Mouse (Mus musculus): ENCODE measurements at regions not wholly inside any gene's neighbourhood (a gene's known extent, or its start where the extent isn't known, plus 50 kb on each side); places are given as distances from the start of the nearest gene placed in this dataset.

- peaks cover 2% of the 10 kb centered on the region for H3K4me1 ChIP-seq (ENCODE audit: control insufficient read depth, insufficient read depth, low read length)
- no peak overlapping the region for H3K27ac ChIP-seq (ENCODE audit: insufficient read depth, low read depth, low read length)
- H3K4me3 ChIP-seq (ENCODE audit: insufficient read depth, low read depth, low read length) = no peak overlapping the region
- WGBS = 78% methylated on average over 2 of the region's 2 CpGs
- no peak for TF ChIP-seq CTCF (IDR thresholded peaks at IDR 0.05; ENCODE audit: insufficient read depth, low read depth, low read length)
- no peak for TF ChIP-seq POLR2A (IDR thresholded peaks at IDR 0.05; ENCODE audit: insufficient read depth, low read depth, low read length)
These were observed 398.2 kb upstream of the Mmadhc start for GRCm38 (mm10) chr2:50694849-50695248.

DNA sequence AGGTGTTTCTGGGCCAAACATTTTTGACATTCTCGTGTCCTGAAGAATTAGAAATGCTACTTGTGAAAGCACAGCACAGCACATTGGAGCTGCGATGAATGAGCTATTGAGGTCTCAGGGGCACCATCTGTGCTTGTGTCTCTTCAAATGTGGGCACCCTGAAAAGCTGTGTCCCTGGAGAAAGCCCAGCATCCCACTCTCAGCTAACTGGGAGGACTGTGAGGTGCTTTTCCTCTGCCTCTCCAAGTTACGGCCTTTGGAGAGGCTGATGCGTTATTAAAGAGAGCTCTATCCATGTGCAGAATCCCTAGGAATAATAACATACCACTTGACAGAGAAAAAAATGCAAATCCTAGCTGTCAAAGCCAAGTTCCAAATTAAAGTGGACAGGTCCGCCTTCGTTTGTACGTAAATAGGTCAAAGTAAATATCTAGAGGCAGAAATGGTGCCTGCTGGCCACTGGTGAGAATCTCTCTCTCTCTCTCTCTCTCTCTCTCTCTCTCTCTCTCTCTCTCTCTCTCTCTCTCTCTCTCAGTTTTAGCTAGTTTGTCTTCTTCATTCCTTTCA lies 397.3 kb upstream of the Mmadhc start:
- H3K4me1 ChIP-seq (ENCODE audit: control insufficient read depth, insufficient read depth, low read length) = peaks cover 2% of the 10 kb centered on the region
- 52% methylated on average over 7 of the region's 7 CpGs for WGBS
- no peak overlapping the region for H3K27ac ChIP-seq (ENCODE audit: insufficient read depth, low read depth, low read length)
- no peak overlapping the region for H3K4me3 ChIP-seq (ENCODE audit: insufficient read depth, low read depth, low read length)
- no peak for TF ChIP-seq POLR2A (IDR thresholded peaks at IDR 0.05; ENCODE audit: insufficient read depth, low read depth, low read length)
- no peak for TF ChIP-seq CTCF (IDR thresholded peaks at IDR 0.05; ENCODE audit: insufficient read depth, low read depth, low read length)

GRCm38 (mm10) chr2:50690120-50691103 lies 393.8 kb upstream of the Mmadhc start:
- 84% methylated on average over 11 of the region's 11 CpGs for WGBS
- TF ChIP-seq POLR2A (IDR thresholded peaks at IDR 0.05; ENCODE audit: insufficient read depth, low read depth, low read length) (no peak), CTCF (IDR thresholded peaks at IDR 0.05; ENCODE audit: insufficient read depth, low read depth, low read length) (no peak)

DNA sequence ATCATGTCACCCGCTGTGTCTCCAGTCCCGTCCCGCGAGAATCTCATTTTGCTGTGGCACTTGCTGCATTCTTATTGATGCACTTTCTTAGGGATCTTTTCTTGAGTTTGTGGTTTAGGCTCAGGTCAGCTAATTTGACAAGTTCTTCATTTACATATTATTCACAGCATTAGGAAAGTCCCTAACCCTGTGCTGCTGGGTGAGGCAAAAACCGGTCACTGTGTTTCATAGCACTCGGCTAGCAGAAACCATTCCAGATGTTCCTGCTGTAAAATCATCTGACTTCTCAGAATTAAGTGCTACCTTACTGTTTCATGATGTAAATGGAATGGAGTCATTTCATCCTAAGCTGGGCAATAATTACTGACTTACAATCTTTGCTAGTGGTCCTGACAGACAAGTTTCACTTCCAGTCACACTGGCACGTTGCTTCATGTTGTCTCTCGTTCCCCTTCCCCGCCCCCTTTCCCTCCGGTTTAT lies 391.1 kb upstream of the Mmadhc start:
- 93% methylated on average over 10 of the region's 10 CpGs for WGBS
- Histone ChIP-seq H3K4me1 (ENCODE audit: control insufficient read depth, insufficient read depth, low read length) (no peaks in the 10 kb centered on the region), H3K27ac (ENCODE audit: insufficient read depth, low read depth, low read length) (no peak overlapping the region), H3K4me3 (ENCODE audit: insufficient read depth, low read depth, low read length) (no peak overlapping the region)
- TF ChIP-seq POLR2A (IDR thresholded peaks at IDR 0.05; ENCODE audit: insufficient read depth, low read depth, low read length) (no peak), CTCF (IDR thresholded peaks at IDR 0.05; ENCODE audit: insufficient read depth, low read depth, low read length) (no peak)

More at GRCm38 (mm10) chr2:50690120-50691103, 393.8 kb upstream of the Mmadhc start:
- Histone ChIP-seq H3K27ac (ENCODE audit: insufficient read depth, low read depth, low read length) (no peak overlapping the region), H3K4me1 (ENCODE audit: control insufficient read depth, insufficient read depth, low read length) (peaks cover 2% of the 10 kb centered on the region), H3K4me3 (ENCODE audit: insufficient read depth, low read depth, low read length) (no peak overlapping the region)

- Histone ChIP-seq H3K4me3 (ENCODE audit: insufficient read depth, low read depth, low read length) (no peak overlapping the region), H3K27ac (ENCODE audit: insufficient read depth, low read depth, low read length) (no peak overlapping the region), H3K4me1 (ENCODE audit: control insufficient read depth, insufficient read depth, low read length) (no peaks in the 10 kb centered on the region)
- TF ChIP-seq CTCF (IDR thresholded peaks at IDR 0.05; ENCODE audit: insufficient read depth, low read depth, low read length) (no peak), POLR2A (IDR thresholded peaks at IDR 0.05; ENCODE audit: insufficient read depth, low read depth, low read length) (no peak)
- WGBS = 88% methylated on average over 5 of the region's 5 CpGs
These were observed 390.6 kb upstream of the Mmadhc start for GRCm38 (mm10) chr2:50687222-50687621.

DNA sequence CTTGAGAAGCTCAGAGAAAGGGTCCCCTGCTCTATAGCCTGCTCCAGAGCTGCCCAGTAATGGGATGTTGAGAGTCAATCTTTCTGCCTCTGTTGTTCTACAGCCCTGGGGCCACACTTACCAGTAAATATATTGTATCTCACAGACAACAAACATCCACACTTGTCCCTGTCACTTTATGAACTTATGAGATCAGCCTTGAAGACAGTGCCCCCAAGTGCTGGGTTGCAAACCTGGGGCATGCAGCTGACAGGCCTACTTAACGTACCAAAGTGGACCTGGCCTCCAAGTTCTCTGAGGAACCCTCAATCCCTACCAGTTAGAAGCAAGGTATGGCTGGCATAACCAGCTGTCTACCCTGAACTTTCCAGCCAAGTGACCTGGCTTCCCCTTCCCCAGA lies 380.9 kb upstream of the Mmadhc start:
- no peak overlapping the region for H3K27ac ChIP-seq (ENCODE audit: insufficient read depth, low read depth, low read length)
- H3K4me3 ChIP-seq (ENCODE audit: insufficient read depth, low read depth, low read length) = no peak overlapping the region
- no peak for TF ChIP-seq CTCF (IDR thresholded peaks at IDR 0.05; ENCODE audit: insufficient read depth, low read depth, low read length)
- no peak for TF ChIP-seq POLR2A (IDR thresholded peaks at IDR 0.05; ENCODE audit: insufficient read depth, low read depth, low read length)
- 90% methylated on average over 1 of the region's 1 CpGs for WGBS
- no peaks in the 10 kb centered on the region for H3K4me1 ChIP-seq (ENCODE audit: control insufficient read depth, insufficient read depth, low read length)

DNA sequence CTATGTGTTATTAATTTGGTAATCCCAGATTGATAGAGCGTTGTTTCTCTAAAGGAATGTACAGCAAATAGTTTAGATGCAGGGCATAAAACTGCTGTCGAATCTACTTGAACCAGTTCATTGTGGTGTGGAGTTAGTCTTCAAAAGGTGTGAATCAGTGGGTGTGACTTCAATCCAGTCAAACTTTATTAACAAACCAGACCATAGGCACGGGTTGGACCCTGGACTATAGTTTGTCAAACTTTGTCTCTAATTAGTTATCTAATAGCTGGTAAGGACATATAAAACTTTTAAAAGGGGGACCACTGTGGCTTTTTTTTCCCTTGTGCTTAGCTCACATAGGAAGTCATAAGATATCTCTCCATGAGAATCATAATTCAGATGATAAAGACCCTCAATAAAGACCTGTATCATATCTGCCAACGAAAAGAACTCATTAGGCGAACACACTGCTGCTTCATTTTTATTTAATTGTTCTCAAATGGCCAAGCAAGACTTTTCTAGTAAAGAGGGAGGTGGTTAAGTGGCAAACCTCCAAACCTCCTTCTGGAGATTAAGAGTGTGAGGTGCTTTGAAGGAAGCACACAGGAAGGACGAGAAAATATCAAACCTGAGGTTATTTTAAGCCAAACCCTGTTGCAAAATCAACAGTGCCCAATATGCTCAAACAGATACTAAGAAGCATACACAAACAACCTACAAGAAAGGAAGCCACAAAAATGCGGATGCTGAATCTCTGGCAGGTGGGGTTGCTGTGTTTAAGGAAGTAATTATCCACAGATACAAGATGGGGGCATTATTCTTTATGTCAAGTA lies 379.3 kb upstream of the Mmadhc start:
- 88% methylated on average over 7 of the region's 7 CpGs for WGBS
- Histone ChIP-seq H3K4me1 (ENCODE audit: control insufficient read depth, insufficient read depth, low read length) (no peaks in the 10 kb centered on the region), H3K27ac (ENCODE audit: insufficient read depth, low read depth, low read length) (no peak overlapping the region), H3K4me3 (ENCODE audit: insufficient read depth, low read depth, low read length) (no peak overlapping the region)
- TF ChIP-seq CTCF (IDR thresholded peaks at IDR 0.05; ENCODE audit: insufficient read depth, low read depth, low read length) (no peak), POLR2A (IDR thresholded peaks at IDR 0.05; ENCODE audit: insufficient read depth, low read depth, low read length) (no peak)

DNA sequence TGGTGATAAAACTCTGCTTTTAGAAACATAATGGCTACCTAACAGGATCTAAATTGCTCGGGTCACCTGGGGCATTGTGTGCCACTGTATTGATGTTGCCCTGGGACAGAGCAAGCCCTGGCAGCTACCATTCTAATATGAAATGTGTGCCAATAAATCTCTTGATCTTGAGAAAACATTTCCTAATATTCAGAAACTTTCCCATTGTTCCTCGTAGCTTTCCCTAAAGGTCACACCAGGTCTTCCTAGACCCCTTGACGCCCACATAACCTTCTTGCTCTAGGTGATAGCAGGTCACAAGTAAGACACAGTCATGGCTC lies 378.2 kb upstream of the Mmadhc start:
- H3K4me1 ChIP-seq (ENCODE audit: control insufficient read depth, insufficient read depth, low read length) = no peaks in the 10 kb centered on the region
- TF ChIP-seq POLR2A (IDR thresholded peaks at IDR 0.05; ENCODE audit: insufficient read depth, low read depth, low read length) = no peak
- TF ChIP-seq CTCF (IDR thresholded peaks at IDR 0.05; ENCODE audit: insufficient read depth, low read depth, low read length) = no peak
- 94% methylated on average over 3 of the region's 3 CpGs for WGBS
- H3K27ac ChIP-seq (ENCODE audit: insufficient read depth, low read depth, low read length) = no peak overlapping the region
- H3K4me3 ChIP-seq (ENCODE audit: insufficient read depth, low read depth, low read length) = no peak overlapping the region
